Mouse (Mus musculus): Measurements from ENCODE around the gene Gldc. TPM values are rescaled to one million over a fixed set of nuclear protein-coding genes. Genes with fewer than 3 reads are reported as not detected.
"Not testable (repeated sequence)": the region's sequence is repeated elsewhere in the genome, so short reads cannot be mapped to it uniquely, and the experiment has no call there.

The Gldc gene
- 10 to 100 TPM; 21.8 to 22.1 TPM for total RNA-seq (2021)

DNA sequence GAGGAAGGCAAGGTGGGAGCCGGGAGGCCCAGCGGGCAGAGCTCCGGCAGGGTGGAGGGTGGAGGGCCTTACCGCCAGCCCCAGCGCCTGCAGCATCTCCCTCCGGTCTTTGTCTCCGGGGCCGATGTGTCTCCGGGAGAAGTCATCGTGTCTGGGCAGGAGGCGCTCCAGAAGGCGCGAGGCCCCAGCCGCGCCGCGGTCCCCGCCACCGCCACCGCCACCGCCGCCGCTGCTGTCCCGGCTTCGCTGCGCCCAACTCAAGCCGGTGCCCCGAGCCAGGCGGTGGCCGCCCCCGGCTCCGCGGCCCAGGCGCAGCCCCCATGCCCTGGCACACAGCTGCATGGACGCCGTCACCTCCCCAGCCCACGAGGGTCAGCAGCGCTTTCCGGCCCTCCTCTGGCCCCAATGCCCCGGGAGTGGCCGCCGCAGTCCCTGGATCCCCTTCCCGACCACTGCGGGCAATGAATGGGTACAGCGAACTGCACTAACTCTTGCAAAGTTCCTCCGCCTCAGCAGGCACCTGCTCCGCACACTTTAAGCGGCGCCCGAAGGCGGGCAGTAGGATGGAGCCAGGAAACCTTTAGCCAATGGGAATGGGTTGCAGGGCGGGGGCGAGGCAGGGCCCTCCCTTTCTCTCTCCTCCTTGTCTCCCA, at the start of gene Gldc:
Gene Gldc, minus strand, starts transcription at position 511 of the 653 bp plus-strand sequence.
- peak; percentile 51 to 65 for DNase-seq (ENCODE audit: low spot score in 2 of 2)
- intact Hi-C loops (cut with DNase I): no loop called here

DNA sequence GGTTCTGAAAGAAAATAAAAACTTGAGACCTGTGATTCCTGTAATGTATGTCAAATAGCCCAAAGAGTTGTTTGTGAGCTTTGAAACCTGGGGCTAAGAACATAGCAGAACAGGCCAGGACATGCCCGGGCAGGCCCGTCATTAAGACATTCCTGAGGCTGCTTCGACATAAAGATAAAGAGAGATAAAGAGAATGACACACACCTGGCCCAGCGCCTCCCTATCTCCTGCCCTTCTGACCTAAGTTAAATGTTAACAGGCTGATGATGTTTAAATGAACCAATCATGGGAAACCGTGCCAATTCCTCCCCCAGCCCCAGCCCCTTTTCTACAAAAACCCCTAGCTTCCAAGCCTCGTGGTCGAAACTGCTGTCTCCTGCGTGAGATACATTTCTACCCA, 47.4 kb upstream of the Gldc start:
- DNase-seq (ENCODE audit: low spot score in 2 of 2); intact Hi-C loops (cut with DNase I): not testable (repeated sequence)

DNA sequence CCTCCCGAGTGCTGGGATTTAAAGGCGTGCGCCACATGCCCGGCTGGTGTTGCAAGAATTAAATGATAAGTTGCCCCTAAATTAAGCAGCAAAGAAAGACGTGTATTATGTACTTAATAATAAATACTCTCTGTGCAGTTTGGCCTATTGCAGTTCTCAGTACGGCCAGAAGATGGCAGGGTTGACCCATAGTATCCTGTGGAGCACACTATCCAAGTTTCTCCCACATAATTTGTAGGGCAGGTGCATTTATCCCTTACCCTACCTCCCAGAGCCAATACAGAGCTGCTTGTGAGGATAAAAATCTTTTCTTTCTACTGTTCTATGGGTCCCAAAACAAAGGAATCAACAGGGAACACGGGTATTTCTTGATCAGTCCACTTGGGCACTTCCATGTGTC, 42.1 kb upstream of the Gldc start:
- intact Hi-C loops (cut with DNase I): loop anchor here (10.0 kb wide), 1 partner anchor 337 kb away; no protein-coding TSS in a partner anchor
- peak; percentile 43 to 53 for DNase-seq (ENCODE audit: low spot score in 2 of 2)

DNA sequence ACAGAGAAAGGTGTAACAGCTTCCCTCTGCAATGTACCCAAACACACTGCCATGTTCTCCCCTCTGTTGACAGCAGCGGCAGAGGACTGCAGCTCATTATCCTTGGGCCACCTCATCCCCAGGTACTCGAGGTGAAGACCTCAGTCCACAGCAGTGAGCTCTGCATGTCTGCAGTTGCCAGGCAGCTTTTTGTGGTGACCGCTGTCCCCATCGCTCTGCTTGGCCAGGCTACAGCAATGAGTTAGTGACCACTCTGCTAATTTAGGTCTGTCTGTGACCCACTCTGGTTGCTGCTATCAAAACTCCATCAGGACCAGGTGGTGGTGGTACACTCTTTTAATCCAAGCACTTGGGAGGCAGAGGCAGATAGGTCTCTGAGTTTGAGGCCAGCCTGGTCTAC, 41.0 kb upstream of the Gldc start:
- no peak for DNase-seq (ENCODE audit: low spot score in 2 of 2)
- intact Hi-C loops (cut with DNase I): loop anchor here (10.0 kb wide), 1 partner anchor 339 kb away; no protein-coding TSS in a partner anchor

DNA sequence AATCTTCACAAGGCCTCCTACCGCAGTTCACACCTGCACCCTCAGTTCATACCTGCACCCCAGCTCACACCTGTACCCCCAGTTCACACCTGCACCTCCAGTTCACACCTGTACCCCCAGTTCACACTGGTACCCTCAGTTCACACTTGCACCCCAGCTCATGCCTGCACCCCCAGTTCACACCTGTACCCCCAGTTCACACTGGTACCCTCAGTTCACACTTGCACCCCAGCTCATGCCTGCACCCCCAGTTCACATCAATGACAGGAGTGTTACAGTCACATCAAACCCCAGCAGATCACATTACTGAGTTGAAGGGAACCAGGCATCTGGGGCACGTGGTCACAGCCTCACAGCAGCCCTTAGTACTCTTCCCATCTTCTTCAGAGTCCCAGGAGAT, 40.5 kb upstream of the Gldc start:
- DNase-seq (ENCODE audit: low spot score in 2 of 2): not testable (repeated sequence)
- intact Hi-C loops (cut with DNase I): loop anchor here (10.0 kb wide), 1 partner anchor 339 kb away; no protein-coding TSS in a partner anchor

DNA sequence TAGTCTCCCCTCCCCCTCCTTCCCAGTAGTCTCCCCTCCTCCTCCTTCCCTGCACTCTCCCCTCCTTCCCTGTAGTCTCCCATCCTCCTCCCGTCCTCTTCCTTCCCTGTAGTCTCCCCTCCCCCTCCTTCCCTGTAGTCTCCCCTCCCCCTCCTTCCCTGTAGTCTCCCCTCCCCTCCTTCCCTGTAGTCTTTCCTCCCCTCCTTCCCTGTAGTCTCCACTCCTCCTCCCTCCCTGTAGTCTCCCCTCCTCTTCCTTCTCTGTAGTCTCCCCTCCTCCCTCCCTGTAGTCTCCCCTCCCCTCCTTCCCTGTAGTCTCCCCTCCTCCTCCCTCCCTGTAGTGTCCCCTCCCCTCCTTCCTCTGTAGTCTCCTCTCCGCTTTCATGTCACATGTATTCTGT, 38.8 kb upstream of the Gldc start:
- DNase-seq (ENCODE audit: low spot score in 2 of 2): no peak
- intact Hi-C loops (cut with DNase I): loop anchor here (10.0 kb wide), 1 partner anchor 341 kb away; no protein-coding TSS in a partner anchor

DNA sequence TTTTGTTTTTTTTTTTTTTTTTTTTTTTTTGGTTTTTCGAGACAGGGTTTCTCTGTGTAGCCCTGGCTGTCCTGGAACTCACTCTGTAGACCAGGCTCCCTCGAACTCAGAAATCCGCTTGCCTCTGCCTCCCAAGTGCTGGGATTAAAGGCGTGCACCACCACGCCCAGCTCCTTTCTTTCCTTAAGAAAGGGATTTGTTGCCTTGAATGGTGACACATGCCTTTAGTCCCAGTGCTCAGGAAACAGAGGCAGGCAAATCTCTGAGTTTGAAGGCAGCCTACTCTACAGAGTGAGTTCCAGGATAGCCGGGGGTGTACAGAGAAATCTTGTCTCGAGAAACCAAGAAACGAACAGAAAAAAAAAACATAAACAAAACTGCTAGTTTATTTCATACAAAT, 33.8 kb upstream of the Gldc start:
- DNase-seq (ENCODE audit: low spot score in 2 of 2): not testable (repeated sequence)
- intact Hi-C loops (cut with DNase I): loop anchor here (5.0 to 10.0 kb wide), 2 partner anchors 234 to 527 kb away; no protein-coding TSS in a partner anchor

DNA sequence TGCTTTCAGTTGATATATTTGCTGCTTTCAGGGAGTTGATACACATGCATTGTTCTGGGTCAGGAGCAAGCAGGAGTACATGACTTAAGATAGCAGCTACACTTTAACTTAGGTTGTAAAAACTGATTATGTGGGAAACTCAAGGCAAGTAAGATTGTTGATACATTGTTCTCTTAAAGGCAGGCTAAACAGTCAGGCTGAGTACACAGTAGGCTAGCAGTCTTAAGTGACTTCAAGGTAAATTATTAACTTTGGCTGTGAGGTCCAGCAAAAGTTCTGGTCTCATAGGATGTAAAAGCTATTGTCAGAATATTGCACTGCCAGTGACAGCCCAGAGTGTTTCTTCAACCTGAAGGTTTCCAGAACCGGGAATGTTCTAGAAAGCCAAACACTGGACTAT, 31.8 kb upstream of the Gldc start:
- intact Hi-C loops (cut with DNase I): loop anchor here (5.0 to 10.0 kb wide), 2 partner anchors 232 to 525 kb away; no protein-coding TSS in a partner anchor

DNA sequence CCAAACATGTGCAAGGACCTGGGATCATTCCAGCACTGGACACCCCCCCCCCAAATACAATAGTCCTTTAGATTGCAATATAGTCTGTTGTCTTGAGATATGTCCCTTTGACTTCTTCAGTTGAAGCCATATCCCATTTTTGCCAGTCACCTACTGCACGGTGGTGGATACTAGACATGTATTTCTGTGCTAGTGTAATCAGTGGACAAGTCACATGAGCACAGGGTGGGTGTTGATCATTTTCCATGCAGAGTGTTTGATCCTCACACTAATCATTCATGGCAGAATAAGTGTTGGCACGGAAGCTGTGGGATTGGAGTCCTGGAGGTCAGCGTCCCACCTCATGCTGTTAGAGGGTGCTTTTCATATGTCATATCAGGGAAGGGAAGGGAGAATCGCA, 30.6 kb upstream of the Gldc start:
- intact Hi-C loops (cut with DNase I): loop anchor here (2.0 to 10.0 kb wide), 3 partner anchors 231 to 524 kb away; no protein-coding TSS in a partner anchor

More for the DNA sequence above, 31.8 kb upstream of the Gldc start:
- no peak for DNase-seq (ENCODE audit: low spot score in 2 of 2)

DNA sequence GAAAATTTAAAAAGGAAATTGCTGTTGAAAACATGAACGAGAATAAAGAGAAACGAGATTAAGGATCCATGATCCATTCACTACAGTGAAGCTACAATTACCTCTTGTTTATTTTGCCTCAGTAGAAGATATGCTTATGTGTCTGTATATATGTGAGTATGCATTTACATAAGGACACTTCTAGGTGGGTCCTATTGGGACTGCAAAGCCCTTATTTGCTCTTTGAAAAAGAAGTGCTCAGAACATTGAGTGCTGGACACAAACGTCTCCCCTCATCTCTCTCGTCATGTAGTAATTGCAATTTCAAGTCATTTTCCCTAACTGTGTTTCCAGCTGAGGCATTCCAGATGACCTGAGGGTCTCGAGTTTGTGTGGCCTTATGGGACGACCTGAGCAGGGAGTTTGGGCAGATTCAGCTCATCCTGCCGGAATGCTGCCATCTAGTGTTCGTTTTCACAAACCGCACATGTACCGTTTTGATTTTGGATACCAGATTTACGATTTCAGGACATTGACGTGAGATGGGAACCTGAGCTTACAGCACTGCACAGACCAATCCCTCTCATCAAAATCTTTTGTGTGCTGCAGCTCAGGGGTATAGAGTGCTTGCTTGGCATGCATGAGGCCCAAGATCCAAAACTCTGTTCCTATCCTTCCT, 30.1 kb upstream of the Gldc start:
- DNase-seq (ENCODE audit: low spot score in 2 of 2): peak; percentile 16 to 37
- intact Hi-C loops (cut with DNase I): loop anchor here (2.0 to 10.0 kb wide), 3 partner anchors 230 to 523 kb away; no protein-coding TSS in a partner anchor

More for the DNA sequence above, 30.6 kb upstream of the Gldc start:
- no peak for DNase-seq (ENCODE audit: low spot score in 2 of 2)

DNA sequence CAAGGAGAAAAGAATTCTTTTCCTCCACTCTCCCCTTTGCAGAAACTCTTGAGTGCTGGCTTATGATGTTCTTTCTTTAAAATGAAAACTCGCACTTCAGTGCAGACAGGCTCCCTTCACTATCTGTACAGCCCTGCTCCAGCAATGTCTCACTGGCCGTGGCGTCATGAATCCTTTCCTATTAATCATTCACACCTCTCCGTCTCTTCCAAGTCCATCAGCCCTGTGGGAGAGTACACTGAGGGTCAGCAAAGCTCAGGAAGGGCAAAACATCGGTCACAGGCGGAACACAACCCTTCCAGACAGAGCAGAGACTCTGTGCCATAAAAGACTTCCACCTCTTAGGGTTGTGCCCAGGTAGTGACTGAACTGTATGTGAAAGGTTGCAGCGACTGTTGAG, 26.9 kb upstream of the Gldc start:
- intact Hi-C loops (cut with DNase I): loop anchor here (5.0 to 10.0 kb wide), 2 partner anchors 60 to 227 kb away; no protein-coding TSS in a partner anchor
- no peak for DNase-seq (ENCODE audit: low spot score in 2 of 2)

DNA sequence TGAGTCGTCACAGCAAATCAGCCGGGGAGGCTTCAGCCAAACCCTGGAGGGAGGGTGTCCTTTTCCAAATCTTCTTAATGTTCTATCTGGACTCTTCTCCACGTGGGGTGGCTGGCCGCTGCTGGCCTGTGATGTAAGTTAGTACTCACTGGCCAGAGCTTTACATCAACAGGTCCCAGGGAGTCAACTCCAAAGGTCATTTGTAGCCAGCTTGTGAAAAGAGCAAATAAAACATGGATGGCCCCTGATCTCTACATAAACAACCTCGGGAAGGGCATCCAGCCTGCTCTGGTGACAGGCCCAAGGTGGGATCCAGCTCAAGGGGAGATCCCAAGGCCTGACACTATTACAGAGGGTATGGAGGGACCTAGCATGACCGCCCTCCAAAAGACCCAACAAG, 19.8 kb upstream of the Gldc start:
- intact Hi-C loops (cut with DNase I): no loop called here
- DNase-seq (ENCODE audit: low spot score in 2 of 2): no peak

DNA sequence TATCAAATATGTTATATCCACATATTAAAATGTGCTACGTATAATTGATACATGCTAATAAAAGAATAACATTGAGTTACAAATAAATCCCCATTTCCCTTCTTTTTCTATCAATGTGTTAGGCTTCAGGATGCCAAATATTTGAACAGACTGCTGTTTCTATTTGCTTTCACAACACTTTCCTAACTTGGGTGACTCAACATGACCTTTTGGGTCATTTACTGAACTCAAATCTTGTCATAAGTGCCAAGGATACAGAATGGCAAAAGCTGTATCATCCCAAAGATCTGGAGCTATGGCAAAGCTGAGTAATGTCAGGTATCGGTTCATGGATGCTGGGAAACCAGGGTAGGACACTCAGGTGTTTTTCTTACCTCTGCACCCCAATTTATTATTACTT, 12.0 kb upstream of the Gldc start:
- intact Hi-C loops (cut with DNase I): no loop called here
- DNase-seq (ENCODE audit: low spot score in 2 of 2): no peak

DNA sequence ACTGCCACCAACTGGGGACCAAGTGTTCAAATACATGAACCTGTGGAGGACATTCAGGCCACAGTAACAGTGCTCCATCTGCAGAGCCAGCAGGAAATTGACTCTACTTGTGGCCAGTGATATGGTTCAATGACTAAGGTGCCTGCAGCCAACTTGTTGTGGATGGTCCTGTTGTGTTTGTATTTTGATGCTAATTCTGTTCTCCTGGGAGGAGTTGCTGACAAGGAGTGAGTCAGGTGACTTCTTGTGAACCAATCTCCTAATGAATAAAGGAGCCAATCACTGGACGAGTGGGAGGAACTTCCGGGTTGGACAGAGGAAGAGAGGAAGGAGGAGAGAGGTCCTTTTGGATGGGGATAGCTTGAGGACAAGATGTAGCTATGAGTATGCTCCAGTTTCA, 10.3 kb upstream of the Gldc start:
- intact Hi-C loops (cut with DNase I): no loop called here
- DNase-seq (ENCODE audit: low spot score in 2 of 2): no peak

DNA sequence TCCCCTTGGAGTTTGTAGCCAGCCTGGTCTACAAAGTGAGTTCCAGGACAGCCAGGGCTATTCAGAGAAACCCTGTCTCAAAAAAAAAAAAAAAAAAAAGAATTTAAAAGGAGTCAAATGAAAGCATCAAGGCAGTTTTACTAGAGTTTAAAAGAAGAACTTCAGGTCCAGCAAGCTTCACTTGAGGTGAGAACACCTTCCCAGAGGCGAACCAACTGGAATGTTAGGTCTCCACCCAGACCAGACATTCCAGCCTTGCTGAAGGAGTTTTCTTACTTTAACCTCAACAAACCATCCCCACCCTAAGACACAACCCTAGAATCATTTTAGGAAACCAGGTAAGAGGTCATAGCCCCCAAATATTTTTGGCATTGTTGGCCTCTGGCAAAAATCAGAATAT, 4.8 kb upstream of the Gldc start:
- intact Hi-C loops (cut with DNase I): no loop called here
- DNase-seq (ENCODE audit: low spot score in 2 of 2): no peak

DNA sequence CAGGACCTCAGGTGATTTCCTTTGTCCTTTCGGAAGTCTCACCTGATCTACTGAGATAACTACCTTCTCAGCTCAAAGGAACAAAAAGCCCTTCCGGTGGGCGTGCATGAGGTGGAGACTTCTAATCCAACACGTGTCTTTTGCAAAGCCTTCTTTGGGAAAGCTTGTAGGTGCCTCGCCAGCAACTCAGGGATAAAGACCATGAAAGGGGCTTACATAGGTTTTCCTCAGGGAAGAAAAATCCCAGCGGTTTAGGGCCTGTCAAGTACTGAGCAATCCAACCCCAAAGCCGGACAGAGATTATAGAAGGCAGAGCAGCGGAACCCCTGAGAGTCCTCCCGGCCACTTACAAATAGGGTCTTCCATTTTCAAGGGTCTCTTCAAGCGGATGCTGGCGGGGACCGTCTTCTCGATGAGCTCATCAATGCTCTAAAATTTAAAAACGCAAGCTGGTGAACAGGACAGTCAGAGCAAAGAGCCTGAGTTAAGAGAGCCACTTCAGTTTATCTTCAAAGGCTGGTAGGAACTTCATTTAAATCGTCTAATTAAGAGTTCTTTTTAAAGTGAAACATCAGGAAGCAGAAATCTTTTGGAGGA, 1.1 kb downstream of the Gldc start:
- DNase-seq (ENCODE audit: low spot score in 2 of 2): no peak
- intact Hi-C loops (cut with DNase I): no loop called here

DNA sequence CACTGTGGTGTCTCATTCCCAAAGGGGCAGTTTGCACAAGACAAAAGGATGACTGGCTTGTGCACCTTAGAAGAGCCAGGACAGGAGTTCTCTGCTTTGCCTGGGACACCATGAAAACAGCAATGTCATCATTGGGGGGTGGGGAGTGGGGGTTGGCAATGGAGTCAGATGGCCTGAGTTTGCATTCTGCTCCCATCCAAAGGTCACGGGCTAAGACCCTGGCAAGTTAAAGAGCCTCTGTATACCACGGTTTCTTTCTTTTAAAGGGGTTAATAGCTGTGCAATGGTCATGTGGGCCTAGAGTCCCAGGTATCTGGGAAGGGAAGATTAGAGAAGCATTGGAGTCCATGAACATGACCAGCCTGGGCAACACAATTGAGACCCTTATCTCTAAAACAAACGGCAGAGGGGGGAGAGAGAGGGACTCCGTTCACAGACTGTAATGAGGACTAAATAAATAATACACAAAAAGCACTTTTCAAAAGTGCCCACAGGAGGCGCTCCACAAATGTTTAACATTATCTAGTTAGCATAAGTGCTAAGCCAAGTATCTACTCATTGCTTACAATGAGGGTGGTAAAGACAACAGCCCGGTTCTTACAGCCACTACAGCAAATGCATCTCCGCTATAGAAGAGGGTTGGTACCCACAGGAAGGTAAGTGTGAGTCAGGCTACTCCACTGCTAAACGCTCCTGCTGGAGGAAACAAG, 3.7 kb downstream of the Gldc start:
- intact Hi-C loops (cut with DNase I): no loop called here

DNA sequence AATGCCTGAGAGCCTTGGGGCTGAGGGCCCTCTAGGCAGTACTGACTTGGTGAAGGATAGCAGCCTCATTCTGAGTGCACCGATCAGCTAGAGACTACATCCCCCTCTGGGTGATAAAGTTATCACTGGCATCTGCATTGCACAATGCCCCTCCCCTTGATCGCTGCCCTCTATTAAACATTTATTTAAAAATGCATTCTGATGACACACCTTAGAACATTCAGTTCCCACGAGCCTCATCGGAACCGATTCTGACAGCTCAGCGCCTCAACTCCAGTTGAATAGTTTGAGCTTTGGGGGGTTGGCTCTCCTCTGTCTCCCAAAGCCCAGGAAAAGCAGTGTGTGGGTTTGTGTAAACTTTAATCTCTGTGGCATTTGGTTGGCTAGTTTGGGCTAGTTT, 4.9 kb downstream of the Gldc start:
- no peak for DNase-seq (ENCODE audit: low spot score in 2 of 2)
- intact Hi-C loops (cut with DNase I): no loop called here

More for the DNA sequence above, 3.7 kb downstream of the Gldc start:
- DNase-seq (ENCODE audit: low spot score in 2 of 2): no peak

DNA sequence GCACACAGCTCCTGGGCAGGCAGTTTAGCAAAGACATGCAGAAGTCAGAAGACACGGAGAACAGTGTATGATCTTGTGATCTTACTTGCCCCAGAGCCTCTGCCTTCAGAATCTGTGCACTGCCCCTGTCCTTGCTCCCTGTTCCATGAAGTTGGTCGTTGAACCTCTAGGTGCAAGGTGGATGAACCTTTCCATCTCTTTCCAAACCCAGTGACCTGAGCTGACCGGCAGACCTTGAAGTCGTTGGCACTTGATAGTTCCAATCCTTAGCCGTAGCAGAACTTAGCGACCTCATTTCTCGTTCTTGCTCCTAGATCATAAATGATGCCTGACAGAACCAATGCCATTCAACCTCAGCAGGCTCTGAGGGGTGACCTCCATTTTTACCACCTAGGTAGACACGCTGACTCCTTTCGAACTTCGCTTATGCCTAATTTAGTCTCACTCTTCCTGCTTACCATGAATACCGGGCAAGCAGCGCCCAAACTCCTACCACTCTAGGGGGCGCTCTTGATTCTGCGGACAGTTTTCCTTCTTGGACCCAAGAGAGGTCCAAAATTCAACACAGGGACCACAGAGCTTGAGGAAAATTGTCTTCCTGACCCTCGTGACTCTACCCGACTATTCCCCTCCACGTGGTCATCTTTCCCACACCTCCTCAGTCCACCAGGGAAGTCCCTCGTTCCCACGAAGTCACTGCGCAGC, 8.3 kb downstream of the Gldc start:
- DNase-seq (ENCODE audit: low spot score in 2 of 2): no peak
- intact Hi-C loops (cut with DNase I): no loop called here
